Mouse (Mus musculus) kidney, adult 18-20 months (tissue): ENCODE measurements around the gene Alox12e.

ENCODE experiments used
- DNase-seq: peaks from one replicate; pipeline ENCODE4 v3.0.0; 2021

Alox12e gene

DNA sequence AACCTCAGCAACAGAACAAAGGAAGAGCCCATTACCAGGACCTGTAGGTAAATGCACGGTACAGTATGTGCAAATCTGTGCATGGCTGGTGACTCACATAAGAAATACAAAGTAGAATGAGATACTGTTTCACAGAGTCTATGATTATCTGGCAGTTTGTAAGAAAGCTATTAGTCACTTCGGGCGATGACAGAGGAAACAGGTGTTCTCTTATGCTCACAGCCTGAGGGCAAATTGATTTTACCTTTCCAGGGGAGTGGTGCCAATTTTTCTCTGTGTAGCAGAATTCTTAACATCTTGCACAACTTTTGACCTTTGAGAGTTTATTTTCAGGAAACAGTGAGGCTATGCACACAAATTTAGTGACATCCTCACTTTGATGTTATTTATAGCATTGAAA lies 37.7 kb downstream of the Alox12e start:
- no peak for DNase-seq

DNA sequence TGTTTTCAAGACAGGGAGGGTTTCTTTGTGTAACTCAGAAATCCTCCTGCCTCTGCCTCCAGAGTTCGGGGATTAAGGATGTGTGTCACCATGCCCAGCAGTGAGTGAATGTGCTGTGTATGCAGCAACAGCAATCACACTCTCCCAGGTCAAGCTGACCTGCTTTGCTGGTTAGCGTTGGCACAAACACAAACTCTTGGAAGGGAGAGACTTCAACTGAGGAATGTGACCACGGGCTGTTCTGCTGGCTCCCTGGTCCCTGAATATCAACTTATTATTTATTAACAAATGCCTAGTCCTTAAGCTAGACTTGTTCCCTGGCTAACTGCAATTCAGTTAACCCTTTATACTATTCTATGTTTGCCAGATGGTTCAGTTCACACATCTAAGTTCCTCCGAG lies 38.8 kb downstream of the Alox12e start:
- DNase-seq = peak; percentile 29

DNA sequence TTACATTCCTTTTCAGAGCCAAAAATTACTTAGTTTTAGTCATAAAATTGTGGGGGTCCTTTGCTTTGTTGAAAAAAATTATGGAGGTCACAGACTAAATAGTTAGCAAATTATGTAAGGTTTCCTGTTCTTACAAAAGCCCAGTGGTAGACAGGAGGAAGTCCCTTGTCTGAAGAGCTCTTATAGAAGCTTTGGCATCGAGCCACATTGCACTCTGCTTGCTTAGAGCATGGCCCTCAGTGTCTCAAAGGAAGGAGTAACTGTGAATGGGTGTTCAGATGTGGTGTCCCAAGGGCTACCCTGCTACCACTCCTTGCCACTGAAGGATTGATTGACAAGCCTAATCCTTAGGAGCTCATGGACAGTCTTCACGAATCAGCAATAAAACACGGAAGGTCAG lies 42.0 kb downstream of the Alox12e start:
- no peak for DNase-seq

DNA sequence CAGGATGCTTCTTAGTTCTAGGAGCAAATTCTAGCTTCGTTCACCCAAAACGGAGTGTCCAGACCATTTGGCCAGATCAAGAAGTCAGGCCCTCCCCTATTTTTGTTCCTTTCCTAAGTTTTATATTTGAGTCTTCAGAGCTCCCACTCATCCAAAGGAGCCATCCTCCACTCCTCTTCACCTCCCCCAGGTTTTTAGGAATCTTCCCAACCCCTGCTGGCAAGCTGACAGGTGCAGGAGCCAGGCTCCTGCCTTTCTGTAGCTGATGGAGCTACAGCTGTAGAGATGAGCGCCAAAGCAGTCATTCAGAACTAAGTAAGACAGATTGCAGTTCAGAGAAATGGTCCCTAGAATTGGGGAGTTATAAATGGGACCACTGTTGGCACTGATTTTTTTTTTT lies 43.5 kb downstream of the Alox12e start:
- no peak for DNase-seq

DNA sequence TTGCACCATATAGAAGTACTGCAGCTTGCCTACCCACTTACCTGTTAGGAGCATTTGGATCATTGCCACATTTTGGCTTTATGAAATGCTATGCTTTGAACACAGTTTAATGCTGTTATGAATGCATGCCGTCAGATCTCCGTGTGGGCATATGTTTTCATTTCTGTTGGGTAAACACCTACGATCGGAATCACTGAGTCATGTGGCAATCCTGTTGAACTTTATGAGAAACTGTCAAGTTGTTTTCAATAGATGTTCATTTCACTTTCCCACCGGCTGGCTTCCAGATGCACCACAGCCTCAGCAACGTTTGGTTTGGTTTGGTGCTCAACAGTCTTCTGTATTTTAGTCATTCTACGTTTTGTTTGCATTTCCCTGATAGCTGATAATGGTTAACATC lies 50.8 kb downstream of the Alox12e start:
- no peak for DNase-seq

DNA sequence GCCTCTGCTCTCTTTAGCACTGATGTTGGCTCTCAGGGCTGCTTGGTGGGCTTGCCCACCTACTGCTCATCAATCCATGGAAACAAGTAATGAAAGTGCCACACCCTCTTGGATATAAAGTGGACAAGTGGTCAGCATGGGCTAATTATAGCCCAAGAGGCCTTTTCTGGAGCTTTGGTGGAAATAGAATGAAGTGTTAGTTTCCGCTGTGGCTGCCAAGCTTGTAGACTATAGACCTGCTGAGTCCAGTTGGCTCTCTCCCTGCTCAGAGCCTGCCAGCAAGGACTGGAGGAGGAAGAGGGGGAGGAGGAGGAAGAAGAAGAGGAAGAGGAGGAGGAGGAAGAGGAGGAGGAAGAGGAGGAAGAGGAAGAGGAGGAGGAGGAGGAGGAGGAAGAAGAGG lies 56.0 kb downstream of the Alox12e start:
- DNase-seq = no peak

DNA sequence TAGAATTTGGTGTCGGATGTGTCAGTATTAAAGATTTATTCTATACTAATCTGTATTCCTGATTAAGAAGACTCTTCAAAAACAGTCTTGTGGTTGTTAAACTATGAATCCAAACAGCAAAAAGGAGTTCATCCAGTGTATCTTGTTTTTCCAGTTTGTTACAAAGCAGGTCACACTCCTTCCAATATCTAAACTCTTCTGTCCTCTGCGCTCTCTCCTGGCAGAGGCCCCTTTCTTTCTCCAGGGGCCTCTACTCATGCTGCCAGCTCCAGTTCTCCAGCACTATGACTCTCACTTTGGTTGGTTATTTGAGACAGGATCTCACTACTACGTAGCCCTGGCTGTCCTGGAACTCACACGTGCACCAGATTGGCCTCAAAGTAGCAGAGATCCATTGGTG lies 56.6 kb downstream of the Alox12e start:
- no peak for DNase-seq
